Mouse (Mus musculus): Measurements from ENCODE around the gene Nfia. TPM values are rescaled to one million over a fixed set of nuclear protein-coding genes. Genes with fewer than 3 reads are reported as not detected.

Nfia gene
- polyA plus RNA-seq, 1 experiment: 10.3 TPM

DNA sequence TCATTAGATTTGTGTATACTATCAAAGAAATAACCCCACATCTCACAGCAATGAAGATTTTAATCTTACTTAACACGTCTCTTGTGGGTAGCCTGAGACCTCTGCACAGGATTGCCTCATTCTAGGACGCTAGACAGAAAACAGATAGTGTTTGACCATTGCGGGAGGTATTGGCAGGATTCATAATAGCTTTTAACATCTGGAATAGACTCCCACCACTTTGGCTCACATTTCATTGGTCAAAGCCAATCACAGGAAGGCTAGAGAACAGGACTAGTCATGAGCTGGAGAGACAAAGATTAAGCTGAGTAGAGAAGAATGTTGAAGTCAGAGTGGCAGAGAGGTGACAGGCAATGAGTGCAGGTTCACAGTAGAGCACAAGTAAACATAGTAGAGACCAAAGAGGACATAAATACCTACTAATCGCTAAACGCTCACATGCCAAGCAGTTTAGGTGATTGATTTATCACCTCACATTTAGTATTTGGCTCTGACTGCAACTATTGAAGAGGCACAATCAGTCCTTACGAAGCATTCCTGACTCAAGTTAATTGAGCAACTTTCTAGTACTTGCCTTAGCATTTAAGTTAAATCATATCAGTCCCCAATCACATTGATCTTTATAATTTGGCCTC lies 348.3 kb downstream of the Nfia start:
- WGBS: 78% methylated on average over 6 of the region's 6 CpGs
- DNase-seq (ENCODE audit: low read depth, low spot score): no peak

- no peak for DNase-seq (ENCODE audit: low read depth, low spot score)
- 85% methylated on average over 11 of the region's 11 CpGs for WGBS
Measured at GRCm38 (mm10) chr4:98126003-98126677, 353.6 kb downstream of the Nfia start.

DNA sequence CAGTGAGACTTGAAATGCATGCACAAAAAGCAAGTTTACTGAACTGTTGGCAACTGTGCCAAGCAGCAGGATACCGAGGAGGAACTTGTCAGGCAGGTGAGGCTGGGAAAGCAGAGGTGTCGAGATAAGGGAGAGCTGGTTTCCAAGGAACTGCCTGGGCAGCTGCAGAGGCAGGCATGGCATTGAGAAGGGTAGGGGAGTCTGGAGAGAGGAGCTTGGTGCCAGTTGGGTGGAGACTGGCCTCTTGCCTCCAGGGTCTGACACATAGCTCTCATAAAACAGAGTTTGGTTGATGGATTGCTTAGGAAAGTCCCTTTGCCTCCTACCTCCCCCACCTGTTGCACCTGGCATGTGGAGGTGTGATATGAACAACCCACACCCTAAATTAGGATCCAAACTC lies 358.3 kb downstream of the Nfia start:
- 22% methylated on average over 2 of the region's 2 CpGs for WGBS
- no peak for DNase-seq (ENCODE audit: low read depth, low spot score)

GRCm38 (mm10) chr4:98134027-98134426 lies 361.5 kb downstream of the Nfia start:
- DNase-seq (ENCODE audit: low read depth, low spot score): no peak
- WGBS: 96% methylated on average over 4 of the region's 4 CpGs

DNA sequence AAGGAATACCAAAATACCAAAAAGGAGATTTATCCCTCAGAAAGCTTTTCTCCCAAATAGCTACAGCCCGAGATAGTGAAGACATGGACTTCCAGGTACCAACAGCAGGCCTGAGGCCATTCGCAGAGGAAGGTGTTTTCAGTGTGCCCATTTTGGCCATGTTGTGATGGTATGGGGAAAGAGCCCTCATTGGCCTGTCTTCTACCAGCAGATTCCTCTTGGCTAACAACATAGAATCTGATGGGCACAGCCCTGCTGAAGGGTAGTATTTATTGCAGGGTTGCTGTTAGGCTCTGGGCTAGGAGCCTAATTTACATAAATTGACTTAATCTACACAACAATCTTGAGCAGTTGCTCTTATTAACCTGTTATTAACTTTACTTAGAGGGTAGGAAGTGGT lies 363.5 kb downstream of the Nfia start:
- WGBS: 91% methylated on average over 2 of the region's 2 CpGs
- DNase-seq (ENCODE audit: low read depth, low spot score): no peak

DNA sequence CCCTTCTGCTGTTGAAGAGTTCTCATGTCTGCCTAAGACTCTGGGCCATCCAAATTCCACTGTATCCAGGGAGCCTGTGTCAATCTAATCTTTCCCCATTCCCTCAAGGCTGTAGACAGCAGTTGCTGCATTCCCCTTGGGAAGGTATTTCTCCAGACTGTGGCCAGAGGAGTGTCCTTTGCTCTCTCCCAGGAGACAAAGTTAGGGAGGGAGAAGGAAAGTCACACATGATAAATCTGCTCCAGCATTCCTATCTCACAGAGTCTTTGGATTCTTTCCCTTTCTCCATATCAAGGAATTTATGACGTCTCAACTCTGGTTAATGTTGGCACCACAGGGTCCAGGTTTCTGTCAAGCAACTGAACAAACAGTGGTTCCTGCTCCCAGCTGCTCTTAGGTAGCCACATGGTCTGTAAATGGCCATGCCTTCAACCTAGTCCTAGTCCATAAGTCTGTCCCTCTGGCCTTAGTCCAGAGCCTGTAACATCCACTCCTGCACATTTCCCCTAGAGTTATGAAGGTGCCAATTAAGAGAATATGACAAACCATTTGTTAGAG lies 370.4 kb downstream of the Nfia start:
- WGBS: 9% methylated on average over 1 of the region's 1 CpGs

GRCm38 (mm10) chr4:98150576-98150975 lies 378.0 kb downstream of the Nfia start:
- 88% methylated on average over 5 of the region's 5 CpGs for WGBS
- no peak for DNase-seq (ENCODE audit: low read depth, low spot score)

More for the DNA sequence above, 370.4 kb downstream of the Nfia start:
- no peak for DNase-seq (ENCODE audit: low read depth, low spot score)

DNA sequence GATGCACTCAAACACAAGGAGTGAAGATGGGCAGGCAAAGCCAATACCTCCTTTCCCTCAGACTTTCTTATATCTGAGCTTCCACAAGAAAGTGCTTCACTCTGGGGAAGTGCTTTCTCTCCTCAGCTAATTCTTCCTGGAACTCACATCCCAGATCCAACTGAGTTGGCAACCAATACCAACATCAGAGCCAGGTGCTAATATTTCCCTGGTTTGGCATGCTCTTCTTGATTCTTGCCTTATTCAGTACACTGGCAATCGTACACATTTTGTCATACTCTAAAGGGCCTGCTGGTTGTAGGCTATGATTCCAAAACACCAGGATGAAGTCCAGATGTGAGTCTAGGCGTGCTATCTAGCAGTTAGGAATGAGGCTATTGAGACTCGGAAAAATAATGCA lies 385.4 kb downstream of the Nfia start:
- no peak for DNase-seq (ENCODE audit: low read depth, low spot score)
- WGBS: 79% methylated on average over 3 of the region's 3 CpGs

- no peak for DNase-seq (ENCODE audit: low read depth, low spot score)
- WGBS: 84% methylated on average over 3 of the region's 3 CpGs
Measured at GRCm38 (mm10) chr4:98166379-98166778, 393.8 kb downstream of the Nfia start.

Other genes with a start within 250 kb of the Nfia start
- gene E130114P18Rik, start 5.3 kb downstream of the Nfia start, polyA plus RNA-seq (2012; rRNA removed): not detected in 2 replicates